Mouse (Mus musculus): ENCODE data around the gene Cx3cr1. TPM values are rescaled to one million over a fixed set of nuclear protein-coding genes. Genes with fewer than 3 reads are reported as not detected.

Gene Cx3cr1
- polyA plus RNA-seq, 1 experiment, result not detected

DNA sequence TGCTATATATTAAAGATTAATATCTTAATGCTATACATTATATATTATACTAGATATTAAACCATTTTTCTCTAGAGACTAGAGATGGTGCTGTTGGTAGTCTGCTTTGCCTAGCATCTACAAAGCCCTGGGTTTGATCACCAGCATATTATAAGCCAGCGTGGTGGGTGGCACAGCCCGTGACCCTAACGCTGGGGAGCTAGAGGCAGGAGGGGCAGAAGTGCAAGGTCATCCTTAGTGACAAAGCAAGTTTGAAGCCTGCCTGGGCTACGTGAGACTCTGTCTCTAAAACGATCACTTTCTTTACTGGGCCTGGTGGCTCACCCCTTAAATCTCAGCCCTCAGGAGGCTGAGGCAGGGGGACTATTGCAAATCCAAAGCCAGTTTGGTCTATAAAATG is 66.8 kb downstream of the Cx3cr1 start:
- TF ChIP-seq CTCF (IDR thresholded peaks at IDR 0.05; ENCODE audit: low read depth, low read length), result no peak
- peak; percentile 68; the same call in 1 of the 2 replicates for TF ChIP-seq EP300 (IDR thresholded peaks at IDR 0.05; ENCODE audit: insufficient read depth, low read depth, low read length)
- Histone ChIP-seq H3K9me3 (replicated peaks; ENCODE audit: control insufficient read depth, insufficient read depth, low read length, poor library complexity, severe bottlenecking) (no peaks in the 10 kb centered on the region), H3K27me3 (ENCODE audit: control insufficient read depth, insufficient read depth, low read length, poor library complexity, severe bottlenecking) (no peaks in the 10 kb centered on the region), H3K4me3 (ENCODE audit: low read depth, low read length) (no peak overlapping the region), H3K4me1 (ENCODE audit: control insufficient read depth, insufficient read depth, low read length) (peaks cover 5% of the 10 kb centered on the region), H3K27ac (ENCODE audit: insufficient read depth, low read length) (peak overlapping the region; percentile 90), H3K36me3 (ENCODE audit: control insufficient read depth, insufficient read depth, low read length, poor library complexity, severe bottlenecking) (no peaks in the 10 kb centered on the region), H3K9ac (ENCODE audit: low read depth, poor library complexity, severe bottlenecking) (peak overlapping the region; percentile 73)

DNA sequence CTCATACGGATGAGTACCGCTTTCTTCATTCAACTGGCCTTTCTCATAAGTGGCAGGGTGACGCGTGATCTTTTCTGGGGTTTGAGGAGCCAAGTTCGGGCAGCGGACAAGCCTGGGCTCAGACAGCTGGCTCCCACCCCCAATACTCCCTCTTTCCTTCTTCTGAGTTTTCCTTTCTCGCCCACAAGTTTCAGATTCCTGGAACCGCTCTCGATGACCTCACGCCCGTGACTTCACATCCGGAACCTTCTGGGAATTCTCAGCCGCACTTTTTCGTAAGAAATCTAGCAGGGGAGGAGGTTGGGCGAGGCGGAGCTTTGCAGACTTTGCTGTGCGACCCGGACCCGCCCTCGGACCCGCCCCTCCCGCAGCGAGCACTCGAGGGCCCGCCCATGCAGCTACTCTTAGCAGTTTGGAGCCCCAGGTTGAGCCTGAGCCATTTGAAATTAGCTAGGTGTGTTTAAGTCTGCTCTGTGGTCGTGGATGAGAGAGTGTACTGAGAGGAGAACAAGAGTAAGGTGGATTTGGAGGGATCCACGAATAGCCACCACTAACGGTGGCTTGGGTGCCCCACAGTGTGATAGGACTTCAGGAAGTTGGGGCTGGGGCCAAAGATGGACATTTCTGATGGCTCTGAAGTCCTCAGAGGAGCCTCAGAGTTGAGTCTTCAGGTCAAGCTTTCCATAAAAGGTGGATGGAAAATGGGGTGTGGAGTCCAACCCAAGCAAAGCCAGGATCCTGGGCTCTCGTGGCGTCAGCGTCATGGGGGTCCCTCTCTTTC is 67.5 kb downstream of the Cx3cr1 start:
- H3K4me1 ChIP-seq (ENCODE audit: control insufficient read depth, insufficient read depth, low read length), result peaks cover 5% of the 10 kb centered on the region
- TF ChIP-seq CTCF (IDR thresholded peaks at IDR 0.05; ENCODE audit: low read depth, low read length) (no peak), EP300 (IDR thresholded peaks at IDR 0.05; ENCODE audit: insufficient read depth, low read depth, low read length) (0 out of 2 replicates have a peak, but pooled peaks have one; percentile 30), POLR2A (IDR thresholded peaks at IDR 0.05; ENCODE audit: insufficient read depth, low read length) (peak; percentile 25)
- H3K27me3 ChIP-seq (ENCODE audit: control insufficient read depth, insufficient read depth, low read length, poor library complexity, severe bottlenecking), result no peaks in the 10 kb centered on the region
- H3K9ac ChIP-seq (ENCODE audit: low read depth, poor library complexity, severe bottlenecking), result peak overlapping the region; percentile 73
- peak overlapping the region; percentile 88 for H3K27ac ChIP-seq (ENCODE audit: insufficient read depth, low read length)
- H3K9me3 ChIP-seq (replicated peaks; ENCODE audit: control insufficient read depth, insufficient read depth, low read length, poor library complexity, severe bottlenecking), result no peaks in the 10 kb centered on the region
- H3K4me3 ChIP-seq (ENCODE audit: low read depth, low read length), result peak overlapping the region; percentile 73
- H3K36me3 ChIP-seq (ENCODE audit: control insufficient read depth, insufficient read depth, low read length, poor library complexity, severe bottlenecking), result no peaks in the 10 kb centered on the region

DNA sequence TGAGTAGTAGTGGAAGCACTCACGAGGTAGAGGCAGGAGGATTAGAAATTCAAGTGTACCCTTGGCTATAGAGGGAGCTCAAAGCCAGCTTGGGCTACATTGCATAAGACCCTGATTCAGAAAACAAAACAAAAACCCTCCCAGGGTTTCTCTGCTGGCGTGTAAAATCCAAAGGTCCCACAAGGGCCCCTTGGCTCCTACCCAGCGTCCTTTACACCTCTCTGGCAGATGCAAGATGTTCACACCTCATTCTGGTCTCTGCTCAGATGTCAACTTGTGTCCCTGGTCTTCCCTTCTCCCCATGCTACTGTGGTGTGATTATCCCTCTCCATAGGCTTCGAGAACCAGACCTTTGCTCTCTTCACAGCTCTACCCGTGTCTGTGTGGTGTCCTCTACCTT is 68.9 kb downstream of the Cx3cr1 start:
- H3K9me3 ChIP-seq (replicated peaks; ENCODE audit: control insufficient read depth, insufficient read depth, low read length, poor library complexity, severe bottlenecking), result no peaks in the 10 kb centered on the region
- peak overlapping the region; percentile 73; the same call in 1 of the 2 replicates for H3K9ac ChIP-seq (ENCODE audit: low read depth, poor library complexity, severe bottlenecking)
- peaks cover 5% of the 10 kb centered on the region for H3K4me1 ChIP-seq (ENCODE audit: control insufficient read depth, insufficient read depth, low read length)
- H3K36me3 ChIP-seq (ENCODE audit: control insufficient read depth, insufficient read depth, low read length, poor library complexity, severe bottlenecking), result no peaks in the 10 kb centered on the region
- H3K27ac ChIP-seq (ENCODE audit: insufficient read depth, low read length), result no peak overlapping the region
- no peak for TF ChIP-seq POLR2A (IDR thresholded peaks at IDR 0.05; ENCODE audit: insufficient read depth, low read length)
- no peak for TF ChIP-seq EP300 (IDR thresholded peaks at IDR 0.05; ENCODE audit: insufficient read depth, low read depth, low read length)
- no peak for TF ChIP-seq CTCF (IDR thresholded peaks at IDR 0.05; ENCODE audit: low read depth, low read length)
- no peaks in the 10 kb centered on the region for H3K27me3 ChIP-seq (ENCODE audit: control insufficient read depth, insufficient read depth, low read length, poor library complexity, severe bottlenecking)
- H3K4me3 ChIP-seq (ENCODE audit: low read depth, low read length), result no peak overlapping the region

DNA sequence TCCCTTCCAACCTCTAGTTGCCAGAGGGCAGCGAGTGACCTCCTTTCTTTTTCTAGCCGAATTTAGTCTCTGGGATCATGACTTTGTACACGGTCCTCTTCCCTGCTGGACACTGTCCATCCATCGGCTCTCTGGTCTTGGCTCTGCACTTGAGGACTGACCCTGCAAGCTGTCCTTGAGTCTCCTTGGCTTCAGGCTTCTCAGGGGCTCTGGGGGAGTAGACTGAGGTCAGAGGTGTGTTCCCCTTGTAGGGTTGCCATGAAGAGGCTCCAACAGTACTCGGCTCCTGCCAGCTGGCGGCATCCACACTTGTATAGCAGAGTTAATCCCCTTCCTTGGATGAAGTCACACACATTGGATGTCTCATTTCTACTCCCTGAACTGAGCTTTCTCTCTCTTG is 70.0 kb downstream of the Cx3cr1 start:
- Histone ChIP-seq H3K9me3 (replicated peaks; ENCODE audit: control insufficient read depth, insufficient read depth, low read length, poor library complexity, severe bottlenecking) (no peaks in the 10 kb centered on the region), H3K4me3 (ENCODE audit: low read depth, low read length) (no peak overlapping the region), H3K27me3 (ENCODE audit: control insufficient read depth, insufficient read depth, low read length, poor library complexity, severe bottlenecking) (no peaks in the 10 kb centered on the region), H3K4me1 (ENCODE audit: control insufficient read depth, insufficient read depth, low read length) (peaks cover 3% of the 10 kb centered on the region), H3K36me3 (ENCODE audit: control insufficient read depth, insufficient read depth, low read length, poor library complexity, severe bottlenecking) (no peaks in the 10 kb centered on the region), H3K27ac (ENCODE audit: insufficient read depth, low read length) (no peak overlapping the region), H3K9ac (ENCODE audit: low read depth, poor library complexity, severe bottlenecking) (no peak overlapping the region)
- TF ChIP-seq CTCF (IDR thresholded peaks at IDR 0.05; ENCODE audit: low read depth, low read length), result no peak
- TF ChIP-seq POLR2A (IDR thresholded peaks at IDR 0.05; ENCODE audit: insufficient read depth, low read length), result no peak
- TF ChIP-seq EP300 (IDR thresholded peaks at IDR 0.05; ENCODE audit: insufficient read depth, low read depth, low read length), result no peak

DNA sequence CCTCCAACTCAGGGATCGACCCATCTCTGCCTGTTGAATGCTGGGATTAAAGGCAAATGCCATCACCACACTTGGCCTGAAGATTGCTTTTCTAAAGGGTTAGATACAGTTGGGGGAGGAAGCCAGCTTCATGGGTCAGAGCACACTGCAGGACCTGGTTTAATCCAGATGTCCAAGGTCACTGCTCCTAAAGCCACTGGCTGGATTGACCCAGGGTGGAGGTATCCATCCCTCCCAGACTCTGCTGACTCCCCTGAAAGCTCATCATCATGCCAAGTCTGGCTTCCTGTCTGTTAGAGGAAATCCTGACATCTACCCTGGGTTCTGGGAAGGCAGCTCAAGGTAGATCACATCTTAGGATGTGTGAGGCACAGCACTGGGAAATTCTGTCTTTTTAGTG is 70.9 kb downstream of the Cx3cr1 start:
- no peak overlapping the region for H3K9ac ChIP-seq (ENCODE audit: low read depth, poor library complexity, severe bottlenecking)
- H3K4me1 ChIP-seq (ENCODE audit: control insufficient read depth, insufficient read depth, low read length), result peaks cover 2% of the 10 kb centered on the region
- H3K27ac ChIP-seq (ENCODE audit: insufficient read depth, low read length), result no peak overlapping the region
- H3K4me3 ChIP-seq (ENCODE audit: low read depth, low read length), result no peak overlapping the region
- H3K27me3 ChIP-seq (ENCODE audit: control insufficient read depth, insufficient read depth, low read length, poor library complexity, severe bottlenecking), result no peaks in the 10 kb centered on the region
- no peaks in the 10 kb centered on the region for H3K9me3 ChIP-seq (replicated peaks; ENCODE audit: control insufficient read depth, insufficient read depth, low read length, poor library complexity, severe bottlenecking)
- TF ChIP-seq POLR2A (IDR thresholded peaks at IDR 0.05; ENCODE audit: insufficient read depth, low read length), result no peak
- no peak for TF ChIP-seq EP300 (IDR thresholded peaks at IDR 0.05; ENCODE audit: insufficient read depth, low read depth, low read length)
- no peak for TF ChIP-seq CTCF (IDR thresholded peaks at IDR 0.05; ENCODE audit: low read depth, low read length)
- H3K36me3 ChIP-seq (ENCODE audit: control insufficient read depth, insufficient read depth, low read length, poor library complexity, severe bottlenecking), result no peaks in the 10 kb centered on the region

DNA sequence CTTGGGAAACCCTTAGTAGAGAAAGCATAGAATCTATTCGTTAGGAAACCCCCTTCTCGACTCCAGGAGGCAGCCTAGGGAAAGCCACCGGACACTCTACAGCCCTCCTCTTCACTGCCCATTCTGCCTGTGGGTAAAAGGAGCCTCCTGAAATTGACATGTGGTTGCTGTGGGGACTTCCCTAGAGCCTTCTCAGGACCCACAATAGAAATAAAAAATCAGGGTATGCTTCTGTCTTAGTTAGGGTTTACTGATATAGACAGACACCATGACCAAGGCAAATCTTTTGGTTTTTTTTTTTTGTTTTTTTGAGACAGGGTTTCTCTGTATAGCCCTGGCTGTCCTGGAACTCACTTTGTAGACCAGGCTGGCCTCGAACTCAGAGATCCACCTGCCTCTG is 73.6 kb downstream of the Cx3cr1 start:
- Histone ChIP-seq H3K9ac (ENCODE audit: low read depth, poor library complexity, severe bottlenecking) (no peak overlapping the region), H3K27ac (ENCODE audit: insufficient read depth, low read length) (no peak overlapping the region), H3K9me3 (replicated peaks; ENCODE audit: control insufficient read depth, insufficient read depth, low read length, poor library complexity, severe bottlenecking) (no peaks in the 10 kb centered on the region), H3K27me3 (ENCODE audit: control insufficient read depth, insufficient read depth, low read length, poor library complexity, severe bottlenecking) (no peaks in the 10 kb centered on the region), H3K36me3 (ENCODE audit: control insufficient read depth, insufficient read depth, low read length, poor library complexity, severe bottlenecking) (no peaks in the 10 kb centered on the region), H3K4me1 (ENCODE audit: control insufficient read depth, insufficient read depth, low read length) (peaks cover 4% of the 10 kb centered on the region), H3K4me3 (ENCODE audit: low read depth, low read length) (no peak overlapping the region)
- no peak for TF ChIP-seq POLR2A (IDR thresholded peaks at IDR 0.05; ENCODE audit: insufficient read depth, low read length)
- TF ChIP-seq CTCF (IDR thresholded peaks at IDR 0.05; ENCODE audit: low read depth, low read length), result no peak
- TF ChIP-seq EP300 (IDR thresholded peaks at IDR 0.05; ENCODE audit: insufficient read depth, low read depth, low read length), result no peak
